Mouse (Mus musculus) urinary bladder, postnatal 25 days (tissue): ENCODE measurements around the gene Sestd1.

Source experiments
- DNase-seq: peaks from one replicate; pipeline ENCODE4 v3.0.0; 2022; ENCODE audit warnings: low spot score

Gene Sestd1

DNA sequence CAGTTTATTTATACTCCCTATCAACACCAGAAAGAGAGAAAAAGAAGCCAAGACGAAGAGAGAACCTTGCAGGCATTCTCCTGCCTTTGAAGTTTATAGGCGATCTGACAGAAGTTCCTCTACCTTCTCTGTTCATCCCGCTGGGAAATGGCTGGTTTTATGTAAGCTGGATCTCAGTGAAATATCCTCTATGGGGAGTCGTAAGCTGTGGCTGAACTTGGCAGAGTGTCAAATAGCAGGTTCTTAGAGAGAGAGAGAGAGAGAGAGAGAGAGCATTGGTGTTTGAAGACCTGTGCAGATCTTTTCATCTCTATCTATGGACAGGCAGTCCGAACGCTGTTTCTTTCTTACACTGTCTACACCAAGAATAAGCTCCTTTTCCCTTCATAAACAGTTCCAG is 107.0 kb downstream of the Sestd1 start:
- DNase-seq = no peak

GRCm38 (mm10) chr2:77172241-77172671 is 108.1 kb downstream of the Sestd1 start:
- DNase-seq = no peak

GRCm38 (mm10) chr2:77171444-77172240 is 108.8 kb downstream of the Sestd1 start:
- DNase-seq = peak; percentile 23

DNA sequence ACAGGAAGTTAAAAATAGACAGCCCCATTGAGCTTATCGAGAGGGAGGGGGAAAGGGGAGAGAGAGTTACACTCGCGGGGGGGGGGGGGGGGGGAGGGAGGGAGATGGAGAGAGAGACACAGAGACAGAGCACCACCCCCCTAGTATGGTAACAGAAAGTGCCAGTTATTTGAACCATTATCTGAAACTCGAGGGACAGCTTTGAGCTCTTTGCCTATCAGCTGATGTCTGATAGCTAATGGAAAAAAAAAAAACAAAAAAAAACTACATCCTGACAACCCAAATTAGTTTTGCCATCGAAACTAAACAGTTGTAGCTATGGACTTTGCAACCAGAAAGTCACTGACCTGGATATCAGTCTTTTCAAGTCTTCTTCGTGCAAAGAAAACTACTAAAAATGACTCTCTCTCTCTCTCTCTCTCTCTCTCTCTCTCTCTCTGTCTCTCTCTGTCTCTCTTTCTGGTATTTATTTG is 109.7 kb downstream of the Sestd1 start, which contains the start of gene Ccdc141:
Gene Ccdc141 (minus strand): TSS at position 4 of the 473 bp plus-strand sequence.
- DNase-seq = no peak

GRCm38 (mm10) chr2:77169916-77170632 is 110.3 kb downstream of the Sestd1 start:
- DNase-seq = peak; percentile 14

- no peak for DNase-seq
Observed at GRCm38 (mm10) chr2:77169218-77169617, 111.2 kb downstream of the Sestd1 start.

GRCm38 (mm10) chr2:77168781-77169180 is 111.6 kb downstream of the Sestd1 start:
- no peak for DNase-seq

- DNase-seq = no peak
Observed at GRCm38 (mm10) chr2:77168081-77168685, 112.2 kb downstream of the Sestd1 start.

DNA sequence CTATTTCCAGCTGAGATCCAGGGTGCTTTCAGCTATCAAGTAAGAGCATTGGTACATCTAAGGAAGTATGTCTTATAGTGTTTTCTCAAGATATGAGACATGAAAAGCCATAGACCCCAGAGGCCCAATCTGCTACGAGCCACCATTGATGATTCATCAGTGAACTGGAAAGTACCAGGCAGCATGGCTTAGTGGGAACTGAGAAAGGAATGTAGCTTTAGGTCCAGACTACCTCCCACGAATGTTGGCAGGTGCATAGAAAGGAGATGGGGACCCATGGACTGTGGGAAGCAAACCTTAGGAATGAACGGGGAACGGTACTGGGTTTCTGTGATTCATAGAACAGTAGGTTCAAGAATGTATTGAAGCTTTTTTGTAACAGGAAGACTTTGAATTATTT is 114.0 kb downstream of the Sestd1 start:
- no peak for DNase-seq

DNA sequence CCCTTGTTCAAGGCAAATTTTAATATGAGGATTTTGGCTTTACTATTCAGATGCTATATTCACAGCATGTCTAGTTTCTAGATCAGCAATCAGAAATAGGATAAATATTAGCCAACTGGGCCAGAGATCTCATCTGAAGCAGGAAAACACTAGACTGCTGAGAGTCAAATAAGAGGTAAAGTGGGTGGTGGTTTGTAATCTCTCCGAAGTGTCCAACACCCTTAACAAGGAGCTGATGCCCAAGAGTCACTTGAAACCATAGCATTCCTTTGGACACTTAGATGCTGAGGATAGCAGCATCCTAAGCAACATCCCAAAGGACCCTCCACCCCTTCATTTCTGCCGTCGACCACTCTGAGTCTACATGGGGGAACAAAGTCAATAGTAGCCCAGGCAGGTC is 115.7 kb downstream of the Sestd1 start:
- DNase-seq = no peak

GRCm38 (mm10) chr2:77163381-77163780 is 117.0 kb downstream of the Sestd1 start:
- no peak for DNase-seq

DNA sequence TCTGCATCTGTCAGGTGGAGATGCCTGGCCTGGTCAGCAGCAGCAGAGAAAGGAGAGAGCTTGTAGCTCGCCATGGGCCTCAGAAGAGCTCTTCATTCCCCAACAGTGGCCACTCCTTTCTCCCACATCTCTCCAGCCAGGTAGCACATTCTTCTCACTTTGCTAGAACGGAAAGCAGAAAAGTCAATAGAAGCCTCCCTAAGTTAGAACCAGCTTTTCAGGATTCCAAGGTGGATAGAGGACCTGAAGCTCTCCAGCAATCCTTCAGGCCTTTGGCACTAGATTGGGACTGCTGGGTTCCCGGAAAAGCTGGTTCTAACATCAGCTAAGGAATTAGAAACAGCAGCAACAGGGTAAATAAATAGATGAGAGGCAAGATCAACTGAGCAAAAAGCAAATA is 118.3 kb downstream of the Sestd1 start:
- no peak for DNase-seq

DNA sequence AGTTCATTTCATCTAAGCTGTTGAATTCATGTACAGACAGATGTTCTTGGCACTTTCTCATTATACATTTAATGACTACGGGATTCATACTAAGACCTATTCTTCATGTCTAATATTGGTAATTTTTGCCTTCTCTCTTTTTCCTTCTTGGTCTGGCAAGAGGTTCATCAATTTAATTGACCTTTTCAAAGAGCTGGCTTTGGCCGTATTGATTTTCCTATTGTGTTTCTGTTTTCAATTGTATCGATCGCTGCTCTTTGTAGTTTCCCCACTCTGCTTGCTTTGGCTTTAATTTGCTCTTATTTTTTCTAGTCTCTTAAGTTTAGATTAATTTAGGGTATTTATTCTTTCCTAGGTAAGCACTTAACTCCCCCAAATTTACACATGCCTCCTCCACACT is 122.8 kb downstream of the Sestd1 start:
- DNase-seq = no peak

- no peak for DNase-seq
Observed at GRCm38 (mm10) chr2:77154080-77154479, 126.3 kb downstream of the Sestd1 start.

- no peak for DNase-seq
Observed at GRCm38 (mm10) chr2:77151255-77151654, 129.1 kb downstream of the Sestd1 start.

DNA sequence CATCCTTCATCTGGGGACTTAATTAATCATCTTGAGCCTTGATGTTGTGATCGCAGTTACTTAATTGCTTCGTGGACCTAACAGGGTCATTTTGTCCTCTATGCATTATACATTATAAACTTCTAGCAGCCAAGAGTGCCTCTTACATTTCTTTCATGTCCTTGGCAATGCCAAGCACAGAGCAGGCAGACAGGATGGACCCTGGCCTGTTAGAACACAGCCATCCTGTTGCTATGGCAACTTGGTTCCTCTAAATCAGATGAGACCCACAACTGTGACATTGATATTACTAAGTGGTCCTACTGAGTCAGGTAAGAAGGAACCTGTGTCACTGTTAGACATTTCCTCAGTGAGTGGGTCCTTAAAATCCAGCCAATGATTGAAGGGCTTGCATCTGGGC is 130.8 kb downstream of the Sestd1 start:
- no peak for DNase-seq

DNA sequence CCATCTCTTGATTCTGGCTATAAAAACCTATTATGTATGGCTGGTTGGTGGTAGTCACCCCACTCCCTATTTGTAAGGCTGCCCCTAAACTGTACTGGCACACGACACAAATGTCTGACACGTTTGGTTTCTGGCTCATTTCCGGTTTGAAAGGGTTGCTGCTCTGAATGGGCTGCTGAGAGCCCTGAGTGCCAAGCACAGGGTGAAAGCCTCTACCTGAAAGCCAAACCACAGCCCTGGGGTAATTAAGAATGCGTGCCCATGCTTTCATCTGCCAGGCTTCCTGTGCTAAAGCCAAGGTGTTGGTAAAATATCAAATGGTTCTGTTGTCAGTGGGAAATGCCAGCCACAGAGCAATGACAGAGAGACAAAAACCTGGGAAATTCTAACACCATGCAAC is 132.2 kb downstream of the Sestd1 start:
- DNase-seq = no peak

- no peak for DNase-seq
Observed at GRCm38 (mm10) chr2:77146968-77147367, 133.4 kb downstream of the Sestd1 start.

DNA sequence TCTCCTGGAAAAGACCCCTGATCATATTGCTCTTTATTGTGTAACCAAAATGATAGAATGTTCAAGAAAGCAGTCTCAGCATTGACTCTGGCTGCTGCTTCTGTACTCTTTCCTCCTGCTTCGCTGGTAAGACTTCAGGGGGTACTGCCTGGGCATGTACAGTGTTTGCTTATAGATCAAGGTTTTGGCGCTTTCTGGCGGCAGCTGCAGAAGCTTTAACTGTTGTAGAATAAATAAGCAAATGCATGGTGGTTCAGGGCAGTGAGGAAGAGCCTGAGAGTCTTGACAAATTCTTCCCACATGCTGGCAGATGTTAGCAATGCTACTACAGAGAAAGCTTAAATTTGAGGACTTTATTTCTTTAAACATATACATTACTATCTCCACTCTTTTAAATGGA is 134.1 kb downstream of the Sestd1 start:
- no peak for DNase-seq

DNA sequence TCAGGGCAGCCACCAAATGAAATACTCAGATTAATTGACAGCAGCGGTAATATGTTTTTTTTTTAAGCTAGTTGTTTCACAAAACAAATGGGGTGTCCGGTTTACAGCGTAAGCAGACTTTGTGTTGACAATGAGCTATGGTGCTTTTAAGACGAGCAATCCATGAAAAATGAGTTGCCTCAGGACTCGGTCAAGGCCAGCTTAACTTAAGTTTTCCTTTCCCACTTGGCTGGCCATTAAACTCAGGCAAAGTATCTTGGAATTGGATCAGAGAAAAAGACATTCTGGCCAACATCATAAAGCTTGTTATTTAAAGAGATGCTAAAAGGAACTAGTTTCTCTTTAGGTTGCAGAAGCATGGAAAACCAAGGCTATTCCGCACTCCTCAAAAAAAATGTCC is 136.9 kb downstream of the Sestd1 start:
- no peak for DNase-seq

- DNase-seq = no peak
Observed at GRCm38 (mm10) chr2:77138879-77139278, 141.5 kb downstream of the Sestd1 start.

GRCm38 (mm10) chr2:77134906-77135305 is 145.5 kb downstream of the Sestd1 start:
- DNase-seq = no peak

DNA sequence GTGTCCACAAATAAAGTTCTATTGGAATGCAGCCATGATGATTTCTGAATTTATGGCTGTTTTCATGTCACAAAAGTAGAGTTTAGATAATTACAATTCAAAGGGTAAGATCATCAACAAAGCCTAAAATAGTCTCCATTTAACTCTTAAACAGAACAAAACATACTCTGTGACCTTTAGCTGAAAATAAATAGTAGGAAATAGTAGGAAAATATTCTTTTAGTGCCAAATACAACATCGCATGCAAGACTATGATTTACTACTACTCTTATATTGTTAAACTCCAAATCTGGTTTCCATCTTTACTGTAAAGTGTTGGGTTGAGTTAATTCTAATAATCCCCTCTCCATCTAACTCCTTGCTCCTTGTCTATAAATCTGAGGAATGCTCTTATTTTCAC is 147.0 kb downstream of the Sestd1 start:
- no peak for DNase-seq
